Mouse (Mus musculus) thymus, adult 18-20 months (tissue): ENCODE data around the gene Lrp5.

Experiments
- DNase-seq, 2 experiments: peaks; one replicate each; pipeline ENCODE4 v3.0.0; 2022; ENCODE audit warnings: mixed read lengths in 2 of 2

Gene Lrp5

GRCm38 (mm10) chr19:3549263-3549662, 137.1 kb downstream of the Lrp5 start:
- DNase-seq, result no peak

- no peak for DNase-seq
Measured at GRCm38 (mm10) chr19:3548311-3548710, 138.1 kb downstream of the Lrp5 start.

- DNase-seq, result no peak
Measured at GRCm38 (mm10) chr19:3544995-3545394, 141.4 kb downstream of the Lrp5 start.

GRCm38 (mm10) chr19:3542591-3542990, 143.8 kb downstream of the Lrp5 start:
- no peak for DNase-seq

- DNase-seq, result no peak
Measured at GRCm38 (mm10) chr19:3540997-3541396, 145.4 kb downstream of the Lrp5 start.

- DNase-seq, result no peak
Measured at GRCm38 (mm10) chr19:3540254-3540653, 146.1 kb downstream of the Lrp5 start.

- no peak for DNase-seq
Measured at GRCm38 (mm10) chr19:3539456-3539855, 146.9 kb downstream of the Lrp5 start.

- DNase-seq, result no peak
Measured at GRCm38 (mm10) chr19:3537658-3538057, 148.7 kb downstream of the Lrp5 start.

GRCm38 (mm10) chr19:3534945-3535344, 151.4 kb downstream of the Lrp5 start:
- no peak for DNase-seq
